Comparison of ENCODE assay signal across 23 mouse cellular contexts in the genomic region with DNA sequence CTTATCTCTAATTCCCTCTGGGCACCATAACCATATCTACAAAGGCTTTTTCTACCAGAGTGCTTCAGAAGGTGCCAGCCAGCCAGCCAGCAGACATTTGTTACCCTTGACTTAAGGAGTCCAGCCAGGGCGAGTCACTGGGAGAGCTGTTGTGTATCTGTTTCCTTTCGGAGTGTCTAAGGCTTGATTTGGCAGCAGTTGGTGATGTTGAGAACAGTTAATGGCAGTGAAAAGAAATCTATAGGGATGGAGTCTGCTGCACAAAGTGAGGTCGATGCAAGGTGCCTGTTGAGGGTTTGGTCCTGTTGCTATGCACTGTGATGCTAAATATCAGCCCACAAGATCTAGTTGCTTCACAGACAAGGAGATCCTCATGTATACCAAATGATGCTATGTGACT.
DNase-seq lines count a peak whose midpoint lies in the region; ATAC-seq lines count a peak whose summit lies in the region.
"Had no signal": no experiment of that assay in that cellular context is flagged by ENCODE, and none has a peak within 500 bp of the region (broad histone marks: within the 10 kb centered on the region; RNA-seq: fewer than 3 reads in every experiment).

No protein-coding gene starts in this region.

- H3K4me1 ChIP-seq in midbrain, embryonic 11.5 days (ENCODE audit: control insufficient read depth, insufficient read depth, low read length): no peaks in the 10 kb centered on the region
- H3K4me1 ChIP-seq in midbrain, embryonic 13.5 days (replicated peaks): no peaks in the 10 kb centered on the region
- H3K4me1 ChIP-seq: embryonic facial prominence, embryonic 15.5 days; forebrain, embryonic 10.5 days; heart, embryonic 13.5 days; hindbrain, embryonic 12.5 days had no signal

- H3K9ac ChIP-seq in midbrain, embryonic 11.5 days (ENCODE audit: low read length): no peak overlapping the region
- no peak overlapping the region for H3K9ac ChIP-seq in midbrain, embryonic 13.5 days (replicated peaks)
- H3K9ac ChIP-seq: embryonic facial prominence, embryonic 15.5 days; heart, embryonic 13.5 days; hindbrain, embryonic 12.5 days had no signal

- H3K9me3 ChIP-seq in midbrain, embryonic 11.5 days (ENCODE audit: control insufficient read depth, low read length): no peaks in the 10 kb centered on the region
- H3K9me3 ChIP-seq in midbrain, embryonic 13.5 days: no peaks in the 10 kb centered on the region
- H3K9me3 ChIP-seq: embryonic facial prominence, embryonic 15.5 days; forebrain, embryonic 10.5 days; G1E; heart, embryonic 13.5 days; hindbrain, embryonic 12.5 days had no signal

- H3K27me3 ChIP-seq in midbrain, embryonic 11.5 days (ENCODE audit: control insufficient read depth, insufficient read depth, low read length): no peaks in the 10 kb centered on the region
- no peaks in the 10 kb centered on the region for H3K27me3 ChIP-seq in midbrain, embryonic 13.5 days
- H3K27me3 ChIP-seq: CH12.LX; embryonic facial prominence, embryonic 15.5 days; heart, embryonic 13.5 days; hindbrain, embryonic 12.5 days had no signal

- no peak for ATAC-seq in midbrain, embryonic 11.5 days (ENCODE audit: low FRiP score)
- ATAC-seq in midbrain, embryonic 13.5 days: no peak
- ATAC-seq: forebrain, embryonic 14.5 days; hindbrain, embryonic 16.5 days had no signal

- 92% methylated on average over 3 of the region's 3 CpGs for WGBS in midbrain, embryonic 11.5 days
- 91% methylated on average over 3 of the region's 3 CpGs for WGBS in midbrain, embryonic 13.5 days

- peak; percentile 8 for DNase-seq in midbrain, embryonic 11.5 days (ENCODE audit: low spot score, missing footprints)
- DNase-seq in thymus, postnatal 25 days: peak; percentile 24
- DNase-seq in thymus, postnatal 0 days (ENCODE audit: low spot score): no peak
- peak; percentile 56 for DNase-seq in induced T-regulatory cell, adult 2 months (ENCODE audit: low read depth)
- DNase-seq in heart, postnatal 25 days (ENCODE audit: low spot score): no peak
- no peak for DNase-seq in cerebellum, adult 8-10 months
- DNase-seq in frontal cortex, postnatal 10 days (ENCODE audit: low spot score in 2 of 2): no peak
- DNase-seq: adrenal gland, postnatal 14 days; cerebellum, adult 18-20 months; cerebellum, postnatal 10 days; embryo, embryonic 11 days; gastrocnemius, postnatal 36 days; heart, postnatal 4 days had no signal

- no peak overlapping the region for H3K4me2 ChIP-seq in midbrain, embryonic 11.5 days
- H3K4me2 ChIP-seq in midbrain, embryonic 13.5 days (replicated peaks): no peak overlapping the region
- H3K4me2 ChIP-seq: embryonic facial prominence, embryonic 15.5 days; heart, embryonic 13.5 days; hindbrain, embryonic 12.5 days had no signal

- intact Hi-C loops in heart, postnatal 25 days (cut with DNase I): no loop called here

- H3K36me3 ChIP-seq in midbrain, embryonic 11.5 days (ENCODE audit: control insufficient read depth, insufficient read depth, low read length): no peaks in the 10 kb centered on the region
- no peaks in the 10 kb centered on the region for H3K36me3 ChIP-seq in midbrain, embryonic 13.5 days
- H3K36me3 ChIP-seq: embryonic facial prominence, embryonic 15.5 days; forebrain, embryonic 10.5 days; G1E; heart, embryonic 13.5 days; hindbrain, embryonic 12.5 days had no signal

- no peak overlapping the region for H3K27ac ChIP-seq in midbrain, embryonic 11.5 days (ENCODE audit: low read depth, low read length)
- H3K27ac ChIP-seq in midbrain, embryonic 13.5 days: no peak overlapping the region
- H3K27ac ChIP-seq: embryonic facial prominence, embryonic 15.5 days; forebrain, embryonic 10.5 days; heart, embryonic 13.5 days; hindbrain, embryonic 12.5 days had no signal

- no peak overlapping the region for H3K4me3 ChIP-seq in midbrain, embryonic 11.5 days (ENCODE audit: low read depth, low read length)
- H3K4me3 ChIP-seq in midbrain, embryonic 13.5 days (replicated peaks): no peak overlapping the region
- H3K4me3 ChIP-seq: embryonic facial prominence, embryonic 15.5 days; erythroblast, embryonic 14.5 days; forebrain, embryonic 10.5 days; heart, embryonic 13.5 days; hindbrain, embryonic 12.5 days had no signal

Comparison
In these comparisons a context has a peak if more than half of its experiments do, and no peak if none do; other contexts are left out.
1. DNase-seq: peak in midbrain, embryonic 11.5 days (single experiment), thymus, postnatal 25 days (single experiment) and induced T-regulatory cell, adult 2 months (single experiment); none in thymus, postnatal 0 days (single experiment), heart, postnatal 25 days (single experiment), cerebellum, adult 8-10 months (single experiment) and frontal cortex, postnatal 10 days (0 of 2).